In the genomic region with DNA sequence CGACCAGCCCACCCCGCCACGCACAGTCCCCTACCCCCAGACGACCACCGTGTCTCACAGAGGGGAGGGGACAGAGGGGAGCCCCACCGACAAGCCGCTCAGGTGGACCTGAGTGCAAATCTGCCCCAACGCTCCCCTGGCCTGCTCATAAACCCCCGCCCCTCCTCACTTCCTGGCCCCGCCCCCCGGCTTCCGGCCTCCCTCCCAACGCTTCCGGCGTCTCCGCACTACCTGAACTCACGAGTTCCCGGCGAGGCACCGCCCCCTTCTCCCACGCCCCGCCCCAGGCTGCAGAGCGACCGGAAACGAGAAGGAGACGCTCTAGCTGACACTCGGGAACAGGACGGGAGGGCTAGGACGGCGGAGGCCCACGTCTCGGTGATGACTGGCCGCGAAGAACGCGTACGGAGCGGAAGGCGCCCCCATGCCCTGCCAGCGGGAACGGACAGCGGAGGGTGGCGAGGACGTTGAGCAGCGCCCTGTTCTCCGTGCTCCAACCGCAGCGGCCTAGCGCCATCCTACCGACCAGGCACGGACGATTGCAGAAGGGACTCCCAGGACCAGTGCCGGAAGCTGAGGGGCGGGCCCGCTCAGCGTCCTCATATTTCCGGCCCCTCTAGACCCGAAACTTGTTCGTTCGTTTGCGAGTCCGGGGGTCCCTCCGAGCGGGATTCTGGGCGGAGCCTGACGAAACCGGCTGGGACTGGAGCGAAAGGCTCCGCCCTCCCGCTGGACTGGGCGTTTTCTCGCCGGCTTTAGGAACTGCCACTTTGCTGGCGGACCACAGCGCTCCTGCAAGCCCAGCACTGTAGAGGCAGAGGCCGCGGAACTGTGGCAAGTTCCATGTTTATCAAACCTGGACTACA, we compare ENCODE assay signal across 8 mouse cellular contexts. TPM values are rescaled to one million over a fixed set of nuclear protein-coding genes. Genes with fewer than 3 reads are reported as not detected.
DNase-seq lines count a peak whose midpoint lies in the region; ATAC-seq and TF ChIP-seq lines count a peak whose summit lies in the region.

Gene Trim41 (minus strand): TSS at position 554 of the 866 bp plus-strand sequence.

- H3K4me3 ChIP-seq in ES-Bruce4 (ENCODE audit: low read depth, low read length), result peak within 1 kb of the TSS; percentile 98
- H3K4me3 ChIP-seq in forebrain, embryonic 13.5 days, result peak within 1 kb of the TSS; percentile 73
- peak within 1 kb of the TSS; percentile 82 for H3K4me3 ChIP-seq in liver, postnatal 0 days (ENCODE audit: low read depth, low read length)
- H3K4me3 ChIP-seq in neural tube, embryonic 14.5 days (ENCODE audit: low read depth, low read length), result peak within 1 kb of the TSS; percentile 52

- peaks cover 18% of the 10 kb centered on the region for H3K36me3 ChIP-seq in ES-Bruce4 (ENCODE audit: control insufficient read depth, insufficient read depth, low read length, poor library complexity, severe bottlenecking)
- H3K36me3 ChIP-seq in forebrain, embryonic 13.5 days (ENCODE audit: poor library complexity, severe bottlenecking), result peaks cover 27% of the 10 kb centered on the region
- H3K36me3 ChIP-seq in liver, postnatal 0 days (replicated peaks; ENCODE audit: insufficient read depth, low read length), result peaks cover 6% of the 10 kb centered on the region
- H3K36me3 ChIP-seq in neural tube, embryonic 14.5 days (ENCODE audit: control insufficient read depth, insufficient read depth, low read length), result no peaks in the 10 kb centered on the region

- under 1% methylated on average over 70 of the region's 77 CpGs for WGBS in forebrain, embryonic 13.5 days
- WGBS in large intestine, adult 2 months, result under 1% methylated on average over 76 of the region's 77 CpGs
- WGBS in liver, postnatal 0 days (ENCODE audit: insufficient replicate concordance), result under 1% methylated on average over 71 of the region's 77 CpGs
- 0% methylated on average over 65 of the region's 77 CpGs for WGBS in neural tube, embryonic 14.5 days

- H3K4me1 ChIP-seq in ES-Bruce4 (ENCODE audit: control insufficient read depth, insufficient read depth, low read length), result peaks cover 2% of the 10 kb centered on the region
- peaks cover 28% of the 10 kb centered on the region for H3K4me1 ChIP-seq in forebrain, embryonic 13.5 days
- peaks cover 38% of the 10 kb centered on the region for H3K4me1 ChIP-seq in liver, postnatal 0 days (ENCODE audit: insufficient read depth)
- peaks cover 20% of the 10 kb centered on the region for H3K4me1 ChIP-seq in neural tube, embryonic 14.5 days (ENCODE audit: control insufficient read depth, insufficient read depth, low read length)

- H3K27ac ChIP-seq in ES-Bruce4 (ENCODE audit: insufficient read depth, low read length), result peak within 1 kb of the TSS; percentile 51
- H3K27ac ChIP-seq in forebrain, embryonic 13.5 days, result peak within 1 kb of the TSS; percentile 95
- peak within 1 kb of the TSS; percentile 99 for H3K27ac ChIP-seq in liver, postnatal 0 days (ENCODE audit: low read depth)
- H3K27ac ChIP-seq in neural tube, embryonic 14.5 days (ENCODE audit: low read depth, low read length), result peak within 1 kb of the TSS; percentile 90

- intact Hi-C loops in heart, postnatal 10 days (cut with DNase I), result loop anchor here (1.0 kb wide), 1 partner anchor 16 kb away; no protein-coding TSS in a partner anchor

- peak; percentile 99 for DNase-seq in heart, postnatal 10 days
- DNase-seq in large intestine, adult 2 months (ENCODE audit: low read depth, low spot score), result no peak
- DNase-seq in liver, postnatal 0 days, result peak; percentile 100
- peak; percentile 100 for DNase-seq in testis, postnatal 10 days (ENCODE audit: low spot score)

- H3K27me3 ChIP-seq in ES-Bruce4 (ENCODE audit: control insufficient read depth, insufficient read depth, low read length, poor library complexity, severe bottlenecking), result no peaks in the 10 kb centered on the region
- no peaks in the 10 kb centered on the region for H3K27me3 ChIP-seq in forebrain, embryonic 13.5 days
- no peaks in the 10 kb centered on the region for H3K27me3 ChIP-seq in liver, postnatal 0 days (ENCODE audit: insufficient read depth, low read length)
- H3K27me3 ChIP-seq in neural tube, embryonic 14.5 days (ENCODE audit: control insufficient read depth, insufficient read depth, low read length), result no peaks in the 10 kb centered on the region

- peak within 1 kb of the TSS; percentile 35 for H3K9ac ChIP-seq in ES-Bruce4 (ENCODE audit: low read depth, poor library complexity, severe bottlenecking)
- H3K9ac ChIP-seq in forebrain, embryonic 13.5 days, result peak within 1 kb of the TSS; percentile 81
- peak within 1 kb of the TSS; percentile 87 for H3K9ac ChIP-seq in liver, postnatal 0 days (replicated peaks)
- peak within 1 kb of the TSS; percentile 86 for H3K9ac ChIP-seq in neural tube, embryonic 14.5 days (replicated peaks; ENCODE audit: low read depth, low read length)

- TF ChIP-seq EP300 in ES-Bruce4 (IDR thresholded peaks at IDR 0.05; ENCODE audit: insufficient read depth, low read depth, low read length), result 0 out of 2 replicates have a peak, but pooled peaks have one; percentile 7
- peak; percentile 68 for TF ChIP-seq EP300 in liver, postnatal 0 days (IDR thresholded peaks at IDR 0.05; ENCODE audit: low read depth)

- peak; percentile 92 for ATAC-seq in cerebellum, adult (ENCODE audit: insufficient number of reproducible peaks, low FRiP score, low TSS enrichment)
- peak; percentile 97 for ATAC-seq in forebrain, embryonic 13.5 days
- peak; percentile 95 for ATAC-seq in liver, postnatal 0 days
- peak; percentile 97 for ATAC-seq in neural tube, embryonic 14.5 days (ENCODE audit: low read depth)

- TF ChIP-seq POLR2A in ES-Bruce4 (IDR thresholded peaks at IDR 0.05; ENCODE audit: insufficient read depth, low read length), result peak; percentile 72

- H3K4me2 ChIP-seq in forebrain, embryonic 13.5 days, result peak within 1 kb of the TSS; percentile 87
- peak within 1 kb of the TSS; percentile 84 for H3K4me2 ChIP-seq in liver, postnatal 0 days (ENCODE audit: low read depth, low read length)
- H3K4me2 ChIP-seq in neural tube, embryonic 14.5 days (ENCODE audit: low read depth, low read length), result peak within 1 kb of the TSS; percentile 76

- H3K9me3 ChIP-seq in ES-Bruce4 (replicated peaks; ENCODE audit: control insufficient read depth, insufficient read depth, low read length, poor library complexity, severe bottlenecking), result no peaks in the 10 kb centered on the region
- no peaks in the 10 kb centered on the region for H3K9me3 ChIP-seq in forebrain, embryonic 13.5 days (replicated peaks)
- H3K9me3 ChIP-seq in liver, postnatal 0 days (ENCODE audit: low read length), result no peaks in the 10 kb centered on the region
- no peaks in the 10 kb centered on the region for H3K9me3 ChIP-seq in neural tube, embryonic 14.5 days (ENCODE audit: control insufficient read depth, low read length)

- TF ChIP-seq CTCF in ES-Bruce4 (IDR thresholded peaks at IDR 0.05; ENCODE audit: low read depth, low read length), result no peak
- peak; percentile 35 for TF ChIP-seq CTCF in liver, postnatal 0 days (IDR thresholded peaks at IDR 0.05; ENCODE audit: low read depth)

RNA-seq across cellular contexts. Expression of gene Trim41, which starts in this region (rescaled TPM):
- 29.6 and 32.2 TPM in 2 replicates for polyA plus RNA-seq in ES-Bruce4 (2011; ENCODE audit: insufficient read depth, insufficient read length, low read depth, missing spikeins)
- polyA plus RNA-seq in forebrain, embryonic 13.5 days (2015; fragmentation: Nextera tagmentation; extraction: Ambion mirVana), result 6.0 and 7.4 TPM in 2 replicates
- total RNA-seq in heart, postnatal 10 days (2021), result 10 to 100 TPM; 27.9 to 30.1 TPM
- 19.9 and 22.6 TPM in 2 replicates for polyA plus RNA-seq in large intestine, adult 2 months (2012; rRNA removed)
- polyA plus RNA-seq in liver, postnatal 0 days (2015; fragmentation: Nextera tagmentation; extraction: Ambion mirVana), result 2.2 and 2.3 TPM in 2 replicates
- 5.1 and 5.6 TPM in 2 replicates for polyA plus RNA-seq in neural tube, embryonic 14.5 days (2014; fragmentation: Nextera tagmentation; extraction: Ambion mirVana)

Comparison
In these comparisons a context has a peak if more than half of its experiments do, and no peak if none do; other contexts are left out.
1. H3K9ac ChIP-seq: peak in every context shown above with its lines; median percentile 87 in liver, postnatal 0 days; 86 in neural tube, embryonic 14.5 days; 81 in forebrain, embryonic 13.5 days; 35 in ES-Bruce4.